Mouse (Mus musculus): ENCODE measurements at regions not wholly inside any gene's neighbourhood (a gene's known extent, or its start where the extent isn't known, plus 50 kb on each side); places are given as distances from the start of the nearest gene placed in this dataset.

- Histone ChIP-seq H3K36me3 (ENCODE audit: control insufficient read depth, insufficient read depth, low read length) (no peaks in the 10 kb centered on the region), H3K4me2 (ENCODE audit: low read length) (no peak overlapping the region), H3K9ac (replicated peaks; ENCODE audit: low read length) (no peak overlapping the region), H3K9me3 (ENCODE audit: control insufficient read depth, low read length) (no peaks in the 10 kb centered on the region), H3K4me3 (replicated peaks; ENCODE audit: low read depth, low read length) (no peak overlapping the region), H3K4me1 (ENCODE audit: control insufficient read depth, insufficient read depth, low read length) (peaks cover 6% of the 10 kb centered on the region; the same call in 1 of the 2 replicates), H3K27me3 (ENCODE audit: control insufficient read depth, insufficient read depth, low read length) (no peaks in the 10 kb centered on the region), H3K27ac (replicated peaks; ENCODE audit: low read depth, low read length) (no peak overlapping the region)
- DNase-seq = no peak
- no peak for ATAC-seq (ENCODE audit: low FRiP score, low TSS enrichment)
- 90% methylated on average over 8 of the region's 8 CpGs for WGBS
Measured at GRCm38 (mm10) chr5:74766211-74766610, 63.5 kb upstream of the Lnx1 start.

- H3K4me3 ChIP-seq (replicated peaks; ENCODE audit: low read depth, low read length) = no peak overlapping the region
- no peaks in the 10 kb centered on the region for H3K27me3 ChIP-seq (ENCODE audit: control insufficient read depth, insufficient read depth, low read length)
- no peaks in the 10 kb centered on the region for H3K9me3 ChIP-seq (ENCODE audit: control insufficient read depth, low read length)
- WGBS = 31% methylated on average over 9 of the region's 9 CpGs
- no peak overlapping the region for H3K9ac ChIP-seq (replicated peaks; ENCODE audit: low read length)
- H3K27ac ChIP-seq (replicated peaks; ENCODE audit: low read depth, low read length) = no peak overlapping the region
- DNase-seq (peak; percentile 37), ATAC-seq (ENCODE audit: low FRiP score, low TSS enrichment) (no peak)
- no peaks in the 10 kb centered on the region for H3K36me3 ChIP-seq (ENCODE audit: control insufficient read depth, insufficient read depth, low read length)
- no peak overlapping the region for H3K4me2 ChIP-seq (ENCODE audit: low read length)
- H3K4me1 ChIP-seq (ENCODE audit: control insufficient read depth, insufficient read depth, low read length) = peaks cover 6% of the 10 kb centered on the region; the same call in 1 of the 2 replicates
Measured at GRCm38 (mm10) chr5:74765061-74765767, 62.5 kb upstream of the Lnx1 start.

- ATAC-seq (ENCODE audit: low FRiP score, low TSS enrichment) = no peak
- 92% methylated on average over 5 of the region's 5 CpGs for WGBS
Measured at GRCm38 (mm10) chr5:74757557-74757956, 54.8 kb upstream of the Lnx1 start.

DNA sequence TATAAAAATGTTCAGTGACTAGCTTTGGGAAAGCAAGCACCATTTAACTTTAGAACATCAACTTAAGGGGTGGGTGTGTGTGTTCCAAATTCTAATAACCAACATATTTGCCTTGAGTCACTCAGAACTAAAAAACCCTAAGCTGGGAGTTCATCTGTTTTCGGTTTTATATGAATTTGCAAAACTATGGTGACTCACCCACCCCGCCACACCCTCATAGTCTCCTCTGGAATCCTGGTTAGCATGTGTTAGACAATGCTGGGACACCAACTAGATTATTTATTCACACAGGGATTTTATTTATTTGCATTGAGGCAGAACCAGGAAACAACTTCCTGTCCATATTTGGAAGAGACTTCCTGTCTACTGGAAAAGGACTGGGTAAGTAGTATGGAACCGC is 50.2 kb upstream of the Lnx1 start:
- H3K9me3 ChIP-seq (ENCODE audit: control insufficient read depth, low read length) = no peaks in the 10 kb centered on the region
- DNase-seq (no peak), ATAC-seq (ENCODE audit: low FRiP score, low TSS enrichment) (no peak)
- WGBS = 97% methylated on average over 3 of the region's 3 CpGs
- H3K9ac ChIP-seq (replicated peaks; ENCODE audit: low read length) = no peak overlapping the region
- H3K4me1 ChIP-seq (ENCODE audit: control insufficient read depth, insufficient read depth, low read length) = no peaks in the 10 kb centered on the region
- no peaks in the 10 kb centered on the region for H3K36me3 ChIP-seq (ENCODE audit: control insufficient read depth, insufficient read depth, low read length)
- H3K27ac ChIP-seq (replicated peaks; ENCODE audit: low read depth, low read length) = no peak overlapping the region
- no peaks in the 10 kb centered on the region for H3K27me3 ChIP-seq (ENCODE audit: control insufficient read depth, insufficient read depth, low read length)
- H3K4me2 ChIP-seq (ENCODE audit: low read length) = no peak overlapping the region
- H3K4me3 ChIP-seq (replicated peaks; ENCODE audit: low read depth, low read length) = no peak overlapping the region

More at GRCm38 (mm10) chr5:74757557-74757956, 54.8 kb upstream of the Lnx1 start:
- H3K36me3 ChIP-seq (ENCODE audit: control insufficient read depth, insufficient read depth, low read length) = no peaks in the 10 kb centered on the region
- H3K27ac ChIP-seq (replicated peaks; ENCODE audit: low read depth, low read length) = no peak overlapping the region
- H3K9ac ChIP-seq (replicated peaks; ENCODE audit: low read length) = no peak overlapping the region
- H3K4me3 ChIP-seq (replicated peaks; ENCODE audit: low read depth, low read length) = no peak overlapping the region
- DNase-seq = no peak
- H3K9me3 ChIP-seq (ENCODE audit: control insufficient read depth, low read length) = no peaks in the 10 kb centered on the region
- no peaks in the 10 kb centered on the region for H3K27me3 ChIP-seq (ENCODE audit: control insufficient read depth, insufficient read depth, low read length)
- no peak overlapping the region for H3K4me2 ChIP-seq (ENCODE audit: low read length)
- no peaks in the 10 kb centered on the region for H3K4me1 ChIP-seq (ENCODE audit: control insufficient read depth, insufficient read depth, low read length)

Measured in midbrain, embryonic 14.5 days (tissue).